Mouse (Mus musculus): Measurements from ENCODE around the gene Nexmif. TPM values are rescaled to one million over a fixed set of nuclear protein-coding genes. Genes with fewer than 3 reads are reported as not detected.
A peak's percentile ranks its signal among the peaks of the same experiment; 100 is the strongest.
"Not testable (repeated sequence)": the region's sequence is repeated elsewhere in the genome, so short reads cannot be mapped to it uniquely, and the experiment has no call there.

The Nexmif gene
- total and polyA plus RNA-seq, 2 experiments from 2014 or later = 26.7 to 64.1 TPM

DNA sequence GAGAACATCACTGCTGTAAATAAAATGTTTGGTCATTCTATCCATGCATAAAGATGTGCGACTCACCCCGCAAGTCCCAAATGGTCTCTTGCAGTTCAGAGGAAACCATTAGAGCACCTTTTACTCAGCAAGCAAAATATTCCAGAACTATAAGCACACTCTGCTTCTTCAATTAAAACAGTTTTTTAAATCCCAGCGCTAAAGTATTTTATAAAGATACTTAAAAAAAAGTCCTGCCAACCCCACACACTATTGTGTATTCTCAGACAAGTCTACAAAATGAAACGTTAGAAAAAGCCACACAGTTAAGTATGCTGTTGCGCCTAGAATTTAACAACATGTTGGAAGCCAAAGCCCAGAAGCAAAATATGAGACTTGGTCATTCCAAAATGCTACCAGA lies 1.9 kb downstream of the Nexmif start:
- no peaks in the 10 kb centered on the region for H3K9me3 ChIP-seq (ENCODE audit: low read length)
- peak overlapping the region; percentile 58 for H3K4me3 ChIP-seq (ENCODE audit: low read depth, low read length)
- ATAC-seq (ENCODE audit: low FRiP score) (no peak), DNase-seq (ENCODE audit: low spot score) (no peak)
- H3K4me1 ChIP-seq (ENCODE audit: insufficient read depth, low read length) = no peaks in the 10 kb centered on the region
- H3K9ac ChIP-seq (replicated peaks; ENCODE audit: low read length, poor library complexity, severe bottlenecking) = 0 out of 2 replicates have a peak overlapping the region, but pooled peaks have one; percentile 81
- 42% methylated on average over 5 of the region's 5 CpGs for WGBS
- peak overlapping the region; percentile 48 for H3K4me2 ChIP-seq (ENCODE audit: low read depth, low read length, poor library complexity, severe bottlenecking)
- no peaks in the 10 kb centered on the region for H3K36me3 ChIP-seq (ENCODE audit: insufficient read depth, low read length)
- no peak overlapping the region for H3K27ac ChIP-seq (ENCODE audit: low read depth, low read length)
- no peaks in the 10 kb centered on the region for H3K27me3 ChIP-seq (ENCODE audit: insufficient read depth, low read length)
- no peak for TF ChIP-seq CTCF (IDR thresholded peaks at IDR 0.05)

DNA sequence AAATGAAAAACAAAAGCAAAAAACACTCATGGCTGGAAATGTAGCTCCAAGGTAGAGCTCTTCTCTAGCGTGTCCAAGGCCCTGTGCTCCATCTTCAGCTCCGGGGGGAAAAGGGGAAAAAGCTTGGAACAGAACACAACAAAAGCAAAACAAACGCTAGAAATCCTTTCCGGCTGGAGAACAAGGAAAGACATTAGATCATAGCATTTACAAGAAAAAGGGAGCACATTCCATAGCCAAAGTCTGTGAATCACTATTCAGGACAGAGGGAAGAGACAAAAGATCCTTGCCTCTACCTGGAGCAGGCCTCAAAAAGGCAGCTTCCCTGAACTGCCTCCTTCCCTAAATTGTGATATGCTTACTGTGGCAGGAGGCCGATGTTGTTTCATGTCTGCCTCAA lies 4.4 kb downstream of the Nexmif start:
- H3K4me1 ChIP-seq (ENCODE audit: insufficient read depth, low read length) = no peaks in the 10 kb centered on the region
- H3K4me3 ChIP-seq (ENCODE audit: low read depth, low read length) = no peak overlapping the region
- DNase-seq (ENCODE audit: low spot score) (no peak), ATAC-seq (ENCODE audit: low FRiP score) (no peak)
- no peaks in the 10 kb centered on the region for H3K36me3 ChIP-seq (ENCODE audit: insufficient read depth, low read length)
- H3K9ac ChIP-seq (replicated peaks; ENCODE audit: low read length, poor library complexity, severe bottlenecking) = no peak overlapping the region
- TF ChIP-seq CTCF (IDR thresholded peaks at IDR 0.05) = no peak
- H3K27me3 ChIP-seq (ENCODE audit: insufficient read depth, low read length) = no peaks in the 10 kb centered on the region
- no peak overlapping the region for H3K27ac ChIP-seq (ENCODE audit: low read depth, low read length)
- H3K4me2 ChIP-seq (ENCODE audit: low read depth, low read length, poor library complexity, severe bottlenecking) = no peak overlapping the region
- WGBS = 51% methylated on average over 5 of the region's 5 CpGs
- no peaks in the 10 kb centered on the region for H3K9me3 ChIP-seq (ENCODE audit: low read length)

DNA sequence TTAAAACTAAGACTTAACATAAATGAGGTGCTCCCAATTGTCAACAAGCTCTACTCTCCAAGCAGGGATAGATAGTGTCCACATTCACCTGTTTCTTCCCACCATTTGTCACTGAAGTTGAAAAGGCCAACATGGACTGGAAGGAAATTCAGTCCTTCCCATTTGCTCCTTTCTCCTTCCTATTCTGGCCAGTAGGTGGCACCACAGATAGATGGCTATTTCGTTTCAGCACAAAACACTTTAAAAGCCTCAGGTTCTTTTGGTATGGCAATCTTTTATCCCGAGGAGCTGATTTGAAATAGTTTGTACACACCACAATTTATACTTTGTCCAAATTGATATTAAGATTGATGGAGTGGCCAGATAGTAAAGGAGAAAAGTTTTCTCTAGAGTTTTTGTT lies 21.7 kb downstream of the Nexmif start:
- Histone ChIP-seq H3K9ac (replicated peaks; ENCODE audit: low read length, poor library complexity, severe bottlenecking) (no peak overlapping the region), H3K27me3 (ENCODE audit: insufficient read depth, low read length) (no peaks in the 10 kb centered on the region), H3K4me1 (ENCODE audit: insufficient read depth, low read length) (no peaks in the 10 kb centered on the region), H3K4me3 (ENCODE audit: low read depth, low read length) (no peak overlapping the region), H3K4me2 (ENCODE audit: low read depth, low read length, poor library complexity, severe bottlenecking) (no peak overlapping the region), H3K9me3 (ENCODE audit: low read length) (no peaks in the 10 kb centered on the region), H3K27ac (ENCODE audit: low read depth, low read length) (no peak overlapping the region), H3K36me3 (ENCODE audit: insufficient read depth, low read length) (no peaks in the 10 kb centered on the region)
- DNase-seq (ENCODE audit: low spot score) (peak; percentile 11), ATAC-seq (ENCODE audit: low FRiP score) (no peak)
- TF ChIP-seq CTCF (IDR thresholded peaks at IDR 0.05) = peak; percentile 74
- WGBS = 41% methylated on average over 2 of the region's 2 CpGs

DNA sequence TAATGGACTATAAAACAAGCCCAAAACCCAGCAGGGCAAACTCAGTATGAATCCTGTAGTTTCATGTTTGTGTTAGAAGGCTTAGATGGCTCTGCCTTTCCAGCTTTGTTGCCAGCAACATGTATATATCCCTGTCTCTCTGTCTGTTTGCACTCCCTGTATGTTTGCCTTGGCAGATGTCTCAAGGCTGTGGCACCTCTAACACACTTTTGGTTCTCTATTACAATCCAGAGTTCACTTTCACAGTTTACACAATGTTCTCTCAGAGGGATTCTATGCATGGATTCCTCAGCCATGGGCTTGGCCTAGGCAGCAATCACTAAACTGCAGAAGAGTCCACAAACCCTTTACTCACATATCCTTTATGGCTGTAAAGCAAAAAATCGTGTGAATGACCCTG lies 50.9 kb downstream of the Nexmif start:
- H3K4me1 ChIP-seq (ENCODE audit: insufficient read depth, low read length) = no peaks in the 10 kb centered on the region
- no peak overlapping the region for H3K9ac ChIP-seq (replicated peaks; ENCODE audit: low read length, poor library complexity, severe bottlenecking)
- no peak overlapping the region for H3K4me3 ChIP-seq (ENCODE audit: low read depth, low read length)
- H3K9me3 ChIP-seq (ENCODE audit: low read length) = no peaks in the 10 kb centered on the region
- no peak for ATAC-seq (ENCODE audit: low FRiP score)
- no peaks in the 10 kb centered on the region for H3K36me3 ChIP-seq (ENCODE audit: insufficient read depth, low read length)
- no peak for TF ChIP-seq CTCF (IDR thresholded peaks at IDR 0.05)
- no peaks in the 10 kb centered on the region; the same call in 1 of the 2 replicates for H3K27me3 ChIP-seq (ENCODE audit: insufficient read depth, low read length)
- WGBS = 45% methylated on average over 1 of the region's 1 CpGs
- H3K27ac ChIP-seq (ENCODE audit: low read depth, low read length) = no peak overlapping the region
- DNase-seq (ENCODE audit: low spot score) = no peak
- H3K4me2 ChIP-seq (ENCODE audit: low read depth, low read length, poor library complexity, severe bottlenecking) = no peak overlapping the region

DNA sequence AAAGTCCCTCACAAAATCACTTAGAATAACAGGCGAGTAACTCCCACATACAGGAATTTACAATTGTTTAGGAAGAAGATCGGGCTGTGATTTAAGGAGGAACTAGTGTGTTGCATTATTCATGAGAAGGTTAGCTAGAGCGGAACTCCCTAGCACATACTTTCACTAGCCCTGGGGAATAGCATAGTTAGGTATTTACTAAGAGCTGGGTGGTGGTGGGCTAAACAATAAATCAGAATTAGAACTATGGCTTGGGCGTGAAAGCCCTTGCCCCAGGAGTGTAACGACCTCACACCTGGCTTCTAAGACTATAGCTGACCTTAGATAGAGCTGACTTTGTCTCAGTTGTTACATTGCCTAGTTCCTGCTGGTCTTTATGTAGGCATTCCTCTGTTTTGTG lies 85.7 kb downstream of the Nexmif start:
- not testable (repeated sequence) for H3K9ac ChIP-seq (replicated peaks; ENCODE audit: low read length, poor library complexity, severe bottlenecking); H3K27me3 ChIP-seq (ENCODE audit: insufficient read depth, low read length); H3K9me3 ChIP-seq (ENCODE audit: low read length); H3K36me3 ChIP-seq (ENCODE audit: insufficient read depth, low read length); ATAC-seq (ENCODE audit: low FRiP score); H3K4me2 ChIP-seq (ENCODE audit: low read depth, low read length, poor library complexity, severe bottlenecking); DNase-seq (ENCODE audit: low spot score); H3K27ac ChIP-seq (ENCODE audit: low read depth, low read length); H3K4me3 ChIP-seq (ENCODE audit: low read depth, low read length); H3K4me1 ChIP-seq (ENCODE audit: insufficient read depth, low read length)
- 68% methylated on average over 5 of the region's 5 CpGs for WGBS

DNA sequence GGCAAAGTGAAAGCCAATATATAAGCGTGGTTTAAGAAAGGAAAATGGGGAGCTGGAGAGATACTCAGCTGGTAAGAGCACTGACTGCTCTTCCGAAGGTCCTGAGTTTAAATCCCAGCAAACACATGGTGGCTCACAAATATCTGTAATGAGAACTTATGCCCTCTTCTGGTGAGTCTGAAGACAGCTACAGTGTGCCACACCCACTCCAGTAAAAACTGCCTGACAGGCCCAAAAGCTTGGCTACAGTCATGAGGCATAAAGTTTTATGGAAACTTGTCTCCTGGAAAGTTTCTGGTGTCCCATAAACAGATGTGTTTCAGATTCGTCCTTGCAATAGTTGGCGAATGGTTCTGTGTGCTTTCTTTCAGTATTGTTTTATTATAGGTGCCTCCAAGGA lies 86.4 kb downstream of the Nexmif start:
- DNase-seq (ENCODE audit: low spot score) (no peak), ATAC-seq (ENCODE audit: low FRiP score) (no peak)
- 0 out of 2 replicates have a peak, but pooled peaks have one; percentile 2 for TF ChIP-seq CTCF (IDR thresholded peaks at IDR 0.05)
- Histone ChIP-seq H3K9ac (replicated peaks; ENCODE audit: low read length, poor library complexity, severe bottlenecking) (no peak overlapping the region), H3K27me3 (ENCODE audit: insufficient read depth, low read length) (no peaks in the 10 kb centered on the region), H3K4me3 (ENCODE audit: low read depth, low read length) (no peak overlapping the region), H3K4me2 (ENCODE audit: low read depth, low read length, poor library complexity, severe bottlenecking) (no peak overlapping the region), H3K27ac (ENCODE audit: low read depth, low read length) (no peak overlapping the region), H3K4me1 (ENCODE audit: insufficient read depth, low read length) (no peaks in the 10 kb centered on the region), H3K36me3 (ENCODE audit: insufficient read depth, low read length) (no peaks in the 10 kb centered on the region), H3K9me3 (ENCODE audit: low read length) (no peaks in the 10 kb centered on the region)
- WGBS = 74% methylated on average over 4 of the region's 4 CpGs
